In genomic region chr2:143623916-143624315, GRCm38 (mm10) we compare ENCODE assay signal across 24 mouse cellular contexts.
DNase-seq lines count a peak whose midpoint lies in the region; ATAC-seq lines count a peak whose summit lies in the region.
"Had no signal": no experiment of that assay in that cellular context is flagged by ENCODE, and none has a peak within 500 bp of the region (broad histone marks: within the 10 kb centered on the region; RNA-seq: fewer than 3 reads in every experiment).

No protein-coding gene starts in this region.

- H3K36me3 ChIP-seq in midbrain, embryonic 11.5 days (ENCODE audit: control insufficient read depth, insufficient read depth, low read length) = no peaks in the 10 kb centered on the region
- H3K36me3 ChIP-seq in midbrain, embryonic 15.5 days (replicated peaks) = no peaks in the 10 kb centered on the region
- H3K36me3 ChIP-seq in hindbrain, embryonic 12.5 days = no peaks in the 10 kb centered on the region
- H3K36me3 ChIP-seq: embryonic facial prominence, embryonic 13.5 days; forebrain, embryonic 12.5 days; heart, embryonic 13.5 days; limb, embryonic 15.5 days; liver, embryonic 15.5 days; midbrain, embryonic 10.5 days had no signal

- no peak for ATAC-seq in midbrain, embryonic 11.5 days (ENCODE audit: low FRiP score)
- ATAC-seq in midbrain, embryonic 15.5 days (replicated peaks) = no peak
- no peak for ATAC-seq in megakaryocyte progenitor cell, adult 5-6 weeks (replicated peaks; ENCODE audit: poor library complexity)
- no peak for ATAC-seq in hindbrain, embryonic 12.5 days (ENCODE audit: low FRiP score)
- ATAC-seq: intestine, postnatal 0 days had no signal

- no peaks in the 10 kb centered on the region for H3K4me1 ChIP-seq in midbrain, embryonic 11.5 days (ENCODE audit: control insufficient read depth, insufficient read depth, low read length)
- no peaks in the 10 kb centered on the region for H3K4me1 ChIP-seq in midbrain, embryonic 15.5 days
- H3K4me1 ChIP-seq in hindbrain, embryonic 12.5 days = no peaks in the 10 kb centered on the region
- H3K4me1 ChIP-seq: embryonic facial prominence, embryonic 13.5 days; forebrain, embryonic 12.5 days; heart, embryonic 13.5 days; limb, embryonic 15.5 days; liver, embryonic 15.5 days; midbrain, embryonic 10.5 days had no signal

- H3K27ac ChIP-seq in midbrain, embryonic 11.5 days (ENCODE audit: low read depth, low read length) = no peak overlapping the region
- H3K27ac ChIP-seq in midbrain, embryonic 15.5 days = no peak overlapping the region
- no peak overlapping the region for H3K27ac ChIP-seq in hindbrain, embryonic 12.5 days
- H3K27ac ChIP-seq: embryonic facial prominence, embryonic 13.5 days; forebrain, embryonic 12.5 days; heart, embryonic 13.5 days; limb, embryonic 15.5 days; liver, embryonic 15.5 days; midbrain, embryonic 10.5 days had no signal

- H3K27me3 ChIP-seq in midbrain, embryonic 11.5 days (ENCODE audit: control insufficient read depth, insufficient read depth, low read length) = no peaks in the 10 kb centered on the region
- H3K27me3 ChIP-seq in midbrain, embryonic 15.5 days (replicated peaks) = no peaks in the 10 kb centered on the region
- H3K27me3 ChIP-seq in hindbrain, embryonic 12.5 days = no peaks in the 10 kb centered on the region
- H3K27me3 ChIP-seq: embryonic facial prominence, embryonic 13.5 days; forebrain, embryonic 12.5 days; heart, embryonic 13.5 days; limb, embryonic 15.5 days; liver, embryonic 15.5 days had no signal

- DNase-seq in midbrain, embryonic 11.5 days (ENCODE audit: low spot score, missing footprints) = peak; percentile 14
- peak; percentile 14 to 22 for DNase-seq in frontal cortex, postnatal 10 days (ENCODE audit: low spot score in 2 of 2)
- peak; percentile 61 to 71 for DNase-seq in left cerebral cortex, adult 9 months (ENCODE audit: low spot score in 2 of 2)
- DNase-seq in right cerebral cortex, postnatal 25 days = peak; percentile 33
- DNase-seq in adrenal gland, adult (ENCODE audit: inconsistent age in 2 of 2, low spot score in 1 of 2) = no peak
- DNase-seq: adrenal gland, postnatal 10 days; cerebellum, adult 2 months; cerebellum, postnatal 25 days; embryo, embryonic 11 days; gastrocnemius, postnatal 25 days; heart, adult 18-20 months; heart, postnatal 14 days; lung, postnatal 4 days had no signal

- H3K9me3 ChIP-seq in midbrain, embryonic 11.5 days (ENCODE audit: control insufficient read depth, low read length) = no peaks in the 10 kb centered on the region
- H3K9me3 ChIP-seq in midbrain, embryonic 15.5 days = no peaks in the 10 kb centered on the region
- H3K9me3 ChIP-seq in hindbrain, embryonic 12.5 days (replicated peaks) = no peaks in the 10 kb centered on the region
- H3K9me3 ChIP-seq: embryonic facial prominence, embryonic 13.5 days; forebrain, embryonic 12.5 days; heart, embryonic 13.5 days; limb, embryonic 15.5 days; liver, embryonic 15.5 days; midbrain, embryonic 10.5 days had no signal

- no peak overlapping the region for H3K4me2 ChIP-seq in midbrain, embryonic 11.5 days
- no peak overlapping the region for H3K4me2 ChIP-seq in midbrain, embryonic 15.5 days
- no peak overlapping the region for H3K4me2 ChIP-seq in hindbrain, embryonic 12.5 days (replicated peaks)
- H3K4me2 ChIP-seq: embryonic facial prominence, embryonic 13.5 days; forebrain, embryonic 12.5 days; heart, embryonic 13.5 days; limb, embryonic 15.5 days; liver, embryonic 15.5 days had no signal

- no peak overlapping the region for H3K9ac ChIP-seq in midbrain, embryonic 11.5 days (ENCODE audit: low read length)
- no peak overlapping the region for H3K9ac ChIP-seq in midbrain, embryonic 15.5 days
- no peak overlapping the region for H3K9ac ChIP-seq in hindbrain, embryonic 12.5 days
- H3K9ac ChIP-seq: embryonic facial prominence, embryonic 13.5 days; forebrain, embryonic 12.5 days; heart, embryonic 13.5 days; limb, embryonic 15.5 days; liver, embryonic 15.5 days had no signal

- no peak overlapping the region for H3K4me3 ChIP-seq in midbrain, embryonic 11.5 days (ENCODE audit: low read depth, low read length)
- H3K4me3 ChIP-seq in midbrain, embryonic 15.5 days = no peak overlapping the region
- H3K4me3 ChIP-seq in hindbrain, embryonic 12.5 days = no peak overlapping the region
- H3K4me3 ChIP-seq: embryonic facial prominence, embryonic 13.5 days; erythroblast, embryonic 14.5 days; forebrain, embryonic 12.5 days; heart, embryonic 13.5 days; limb, embryonic 15.5 days; liver, embryonic 15.5 days; midbrain, embryonic 10.5 days had no signal

- WGBS in midbrain, embryonic 11.5 days = 79% methylated on average over 3 of the region's 3 CpGs
- WGBS in midbrain, embryonic 15.5 days = 68% methylated on average over 3 of the region's 3 CpGs
- 80% methylated on average over 3 of the region's 3 CpGs for WGBS in hindbrain, embryonic 12.5 days

Comparison
In these comparisons a context has a peak if more than half of its experiments do, and no peak if none do; other contexts are left out.
1. DNase-seq: peak in midbrain, embryonic 11.5 days (single experiment), frontal cortex, postnatal 10 days (2 of 2), left cerebral cortex, adult 9 months (2 of 2) and right cerebral cortex, postnatal 25 days (single experiment); none in adrenal gland, adult (0 of 2).